Mouse (Mus musculus) CH12.LX (cell line): ENCODE measurements around the gene Wfdc6a. TPM values are rescaled to one million over a fixed set of nuclear protein-coding genes. Genes with fewer than 3 reads are reported as not detected.

ENCODE experiments used
- DNase-seq: peaks from one replicate; pipeline ENCODE4 v3.0.0-alpha.2; 2013; ENCODE audit errors: extremely low read depth
- H3K27ac ChIP-seq: 2 replicates; pipeline ENCODE4 v1.5.1; 2012; ENCODE audit warnings: low read depth, mild to moderate bottlenecking, control low read depth, moderate library complexity; ENCODE audit not compliant: insufficient read depth
- H3K27me3 ChIP-seq: replicated peaks from 2 replicates; pipeline ENCODE3; 2012; ENCODE audit warnings: inconsistent platforms
- H3K36me3 ChIP-seq, 2 experiments: replicated peaks in 1 of 2; 2 replicates each; pipeline versions ENCODE3 to v1.6.1; 2012; ENCODE audit warnings: inconsistent platforms in 1 of 2, low read length in 1 of 2, mild to moderate bottlenecking in 1 of 2, mixed read lengths in 1 of 2, moderate library complexity in 1 of 2; ENCODE audit not compliant: control insufficient read depth in 1 of 2, insufficient read depth in 1 of 2
- H3K4me1 ChIP-seq, 2 experiments: 2 replicates each; pipeline ENCODE4 v1.6.1; 2012; ENCODE audit warnings: inconsistent platforms in 1 of 2, moderate library complexity in 1 of 2; ENCODE audit not compliant: insufficient read depth in 2 of 2, control insufficient read depth in 1 of 2
- H3K4me2 ChIP-seq: 2 replicates; pipeline ENCODE4 v1.6.1; 2012; ENCODE audit warnings: low read depth, mild to moderate bottlenecking, control low read depth; ENCODE audit not compliant: poor library complexity, insufficient read depth, severe bottlenecking
- H3K4me3 ChIP-seq, 3 experiments: fragments of 150-350 bp in 1 of 3; sonication (generic) in 1 of 3; replicated peaks in 1 of 3; 2 replicates each; pipeline versions ENCODE3 to v1.5.1; 2011 to 2012; ENCODE audit warnings: low read depth in 2 of 3, low read length in 2 of 3, mild to moderate bottlenecking in 2 of 3, moderate library complexity in 2 of 3, control low read depth in 1 of 3, improper control_type of control experiment in 1 of 3, inconsistent platforms in 1 of 3, mixed read lengths in 1 of 3; ENCODE audit not compliant: poor library complexity in 1 of 3
- H3K79me2 ChIP-seq: replicated peaks from 2 replicates; pipeline ENCODE4 v1.6.1; 2012; ENCODE audit warnings: mild to moderate bottlenecking, moderate library complexity; ENCODE audit not compliant: control insufficient read depth, poor library complexity, insufficient read depth, severe bottlenecking; ENCODE audit errors: extremely low read depth
- H3K9ac ChIP-seq: 2 replicates; pipeline ENCODE4 v1.6.1; 2012; ENCODE audit warnings: low read depth, mild to moderate bottlenecking, control low read depth, moderate library complexity; ENCODE audit not compliant: insufficient read depth
- H3K9me3 ChIP-seq: replicated peaks from 2 replicates; pipeline ENCODE3; 2012; ENCODE audit warnings: low read length, inconsistent platforms, mixed read lengths
- BHLHE40 ChIP-seq: IDR thresholded peaks from 2 replicates; pipeline ENCODE4 v1.6.1; 2011; ENCODE audit warnings: mild to moderate bottlenecking, low read depth, low read length, improper control_type of control experiment
- HCFC1 ChIP-seq: IDR thresholded peaks from 2 replicates; pipeline ENCODE4 v1.6.1; 2012; ENCODE audit warnings: low read depth, mild to moderate bottlenecking, inconsistent platforms, low read length, improper control_type of control experiment
- IRF4 ChIP-seq: IDR thresholded peaks from 2 replicates; pipeline ENCODE4 v1.6.1; 2014; ENCODE audit warnings: low read depth, mild to moderate bottlenecking, inconsistent platforms, low read length, improper control_type of control experiment
- JUN ChIP-seq: IDR thresholded peaks from 2 replicates; pipeline ENCODE4 v1.6.1; 2011; ENCODE audit warnings: low read depth, mild to moderate bottlenecking, low read length, improper control_type of control experiment, moderate library complexity; ENCODE audit not compliant: insufficient read depth
- JUND ChIP-seq: conservative IDR thresholded peaks from 2 replicates; pipeline ENCODE4 v1.6.1; 2011; ENCODE audit warnings: low read depth, low read length, improper control_type of control experiment
- MAFK ChIP-seq: IDR thresholded peaks from 2 replicates; pipeline ENCODE4 v1.6.1; 2011; ENCODE audit warnings: low read length, improper control_type of control experiment; ENCODE audit not compliant: insufficient replicate concordance
- MAZ ChIP-seq: IDR thresholded peaks from 2 replicates; pipeline ENCODE4 v1.6.1; 2012; ENCODE audit warnings: low read depth, mild to moderate bottlenecking, inconsistent platforms, low read length, improper control_type of control experiment, moderate library complexity
- MEF2A ChIP-seq: IDR thresholded peaks from 2 replicates; pipeline ENCODE4 v1.6.1; 2014; ENCODE audit warnings: low read depth, mild to moderate bottlenecking, inconsistent platforms, low read length, improper control_type of control experiment, borderline replicate concordance
- NELFE ChIP-seq: IDR thresholded peaks from 2 replicates; pipeline ENCODE4 v1.6.1; 2011; ENCODE audit warnings: low read depth, low read length, improper control_type of control experiment
- PAX5 ChIP-seq: IDR thresholded peaks from 2 replicates; pipeline ENCODE4 v1.6.1; 2012; ENCODE audit warnings: low read length, inconsistent platforms, mixed read lengths
- POLR2A ChIP-seq: IDR thresholded peaks from 2 replicates; pipeline ENCODE4 v1.6.1; 2011; ENCODE audit warnings: low read depth, mild to moderate bottlenecking, improper control_type of control experiment, low read length
- RAD21 ChIP-seq: IDR thresholded peaks from 2 replicates; pipeline ENCODE4 v1.6.1; 2011; ENCODE audit warnings: low read depth, mild to moderate bottlenecking, low read length, improper control_type of control experiment, moderate library complexity
- TBP ChIP-seq: conservative IDR thresholded peaks from 2 replicates; pipeline ENCODE4 v1.6.1; 2011; ENCODE audit warnings: low read depth, low read length, improper control_type of control experiment
- ZKSCAN1 ChIP-seq: IDR thresholded peaks from 2 replicates; pipeline ENCODE4 v1.6.1; 2012; ENCODE audit warnings: low read depth, inconsistent platforms, low read length, improper control_type of control experiment, borderline replicate concordance
- ZMIZ1 ChIP-seq: IDR thresholded peaks from 2 replicates; pipeline ENCODE4 v1.6.1; 2012; ENCODE audit warnings: low read depth, mild to moderate bottlenecking, inconsistent platforms, low read length, improper control_type of control experiment
- dilution Hi-C: fragments of 300-500 bp; cut with MboI; formaldehyde crosslinking; loops from 2 replicates; pipeline ENCODE4 v1.14.3; 2020; ENCODE audit warnings: low sequenced_read_pairs; ENCODE audit not compliant: extremely low pct_unique_long_range_greater_than_20kb, extremely low pct_ligation_motif_present
- in situ Hi-C: fragments of 300-500 bp; cut with MboI; formaldehyde crosslinking; loops from 3 replicates; pipeline ENCODE4 v1.14.3; 2019; ENCODE audit warnings: low sequenced_read_pairs, low pct_ligation_motif_present, low pct_unique_long_range_greater_than_20kb, mixed read lengths
- polyA plus RNA-seq: library from polyadenylated mRNA; unstranded; fragments of >175 nt; gene quantifications from 2 replicates; pipeline ENCODE4 v1.2.1, GENCODE M21; 2012; ENCODE audit warnings: low read depth; ENCODE audit not compliant: insufficient read length
- total RNA-seq, 2 experiments: library from RNA; depleted of rRNA; stranded (reverse); fragments of 300-350 nt in 1 of 2; fragments of >200 nt in 1 of 2; gene quantifications; 2 replicates each; pipeline ENCODE4 v1.2.3; 2012 to 2014

Wfdc6a gene
- total and polyA plus RNA-seq, 3 experiments = not detected

DNA sequence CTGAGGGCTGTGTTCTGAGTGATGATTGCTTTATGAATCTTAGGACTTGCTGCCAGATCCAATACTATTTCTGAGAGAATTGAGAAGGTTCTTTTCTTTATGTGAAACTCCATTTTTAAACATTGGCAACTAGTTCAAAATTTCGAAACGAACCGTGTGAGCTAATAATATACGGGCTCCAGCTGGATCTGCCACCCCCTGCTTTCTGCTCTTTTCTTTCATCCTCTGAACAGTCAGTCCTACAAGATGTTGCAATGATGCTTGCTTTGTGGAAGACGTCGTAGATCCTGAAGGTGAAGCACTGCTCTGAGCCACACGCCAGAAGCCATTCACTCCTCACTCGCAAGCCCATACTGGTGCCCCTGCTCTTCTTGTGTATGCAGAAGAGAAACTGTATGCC, 26.8 kb downstream of the Wfdc6a start:
- peaks cover 93% of the 10 kb centered on the region for H3K27me3 ChIP-seq
- no peak overlapping the region for H3K4me2 ChIP-seq
- no peak overlapping the region for H3K4me3 ChIP-seq
- H3K9ac ChIP-seq = no peak overlapping the region
- no peaks in the 10 kb centered on the region for H3K9me3 ChIP-seq
- DNase-seq = no peak
- H3K36me3 ChIP-seq = no peaks in the 10 kb centered on the region
- H3K79me2 ChIP-seq = no peaks in the 10 kb centered on the region
- TF ChIP-seq POLR2A (no peak), MEF2A (no peak), TBP (no peak)
- no peak overlapping the region for H3K27ac ChIP-seq
- H3K4me1 ChIP-seq = no peaks in the 10 kb centered on the region
- dilution Hi-C loops (no loop called here), in situ Hi-C loops (no loop called here)

DNA sequence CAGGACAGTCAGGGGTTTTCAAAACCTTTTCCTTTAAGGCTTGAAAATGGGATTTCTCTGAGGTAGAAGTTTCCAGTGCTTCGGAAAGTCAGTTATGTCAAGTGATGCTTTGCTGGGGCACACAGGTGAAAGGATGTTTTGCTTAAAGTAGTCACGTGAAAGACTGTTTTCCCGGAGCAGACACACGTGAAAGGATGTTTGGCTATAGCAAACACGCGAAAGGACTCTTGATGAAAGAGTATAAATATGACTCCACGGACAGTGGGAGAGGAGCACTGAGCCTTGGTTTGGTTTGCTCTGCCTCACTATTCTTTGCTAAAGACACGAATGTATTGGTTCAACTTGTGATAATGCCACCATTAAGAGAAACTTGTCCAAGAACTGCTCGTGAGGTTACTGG, 33.7 kb downstream of the Wfdc6a start:
- no peak for TF ChIP-seq ZMIZ1
- H3K27me3 ChIP-seq = peaks cover 94% of the 10 kb centered on the region
- no peaks in the 10 kb centered on the region for H3K9me3 ChIP-seq
- no peak overlapping the region for H3K4me2 ChIP-seq
- dilution Hi-C loops = no loop called here
- no peak overlapping the region for H3K9ac ChIP-seq
- H3K36me3 ChIP-seq = no peaks in the 10 kb centered on the region
- no peaks in the 10 kb centered on the region for H3K4me1 ChIP-seq
- no peaks in the 10 kb centered on the region for H3K79me2 ChIP-seq
- in situ Hi-C loops = no loop called here
- no peak overlapping the region for H3K27ac ChIP-seq
- H3K4me3 ChIP-seq = no peak overlapping the region
- DNase-seq = no peak

DNA sequence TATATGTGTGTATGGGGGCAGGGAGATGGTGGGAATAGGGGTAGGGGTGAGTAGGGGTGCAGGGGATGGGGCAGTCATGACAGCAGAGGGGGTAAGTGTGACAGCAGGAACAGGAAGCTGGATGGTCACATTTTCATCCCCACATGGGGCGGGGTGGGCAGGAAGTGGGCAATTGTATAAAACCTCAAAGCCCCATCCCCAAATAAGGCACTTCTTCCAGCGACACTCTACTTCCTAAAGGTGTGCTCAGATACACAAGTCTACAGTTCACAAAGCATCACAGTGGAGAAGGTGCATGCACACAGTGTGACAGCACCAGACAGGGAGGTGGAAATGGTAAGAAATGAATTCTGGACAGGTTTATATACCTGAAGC, 34.4 kb downstream of the Wfdc6a start:
- in situ Hi-C loops (no loop called here), dilution Hi-C loops (no loop called here)
- H3K9me3 ChIP-seq = no peaks in the 10 kb centered on the region
- H3K36me3 ChIP-seq = no peaks in the 10 kb centered on the region
- H3K4me3 ChIP-seq = no peak overlapping the region
- TF ChIP-seq MAFK = no peak
- TF ChIP-seq RAD21 = no peak
- TF ChIP-seq IRF4 = no peak
- TF ChIP-seq JUN = no peak
- TF ChIP-seq ZKSCAN1 = no peak
- no peak for TF ChIP-seq BHLHE40
- TF ChIP-seq JUND = no peak
- TF ChIP-seq PAX5 = no peak
- no peak for TF ChIP-seq NELFE
- no peak for TF ChIP-seq TBP
- TF ChIP-seq ZMIZ1 = no peak
- no peak for TF ChIP-seq HCFC1
- no peak for TF ChIP-seq MAZ
- H3K79me2 ChIP-seq = no peaks in the 10 kb centered on the region
- H3K4me2 ChIP-seq = no peak overlapping the region
- H3K9ac ChIP-seq = no peak overlapping the region
- H3K27ac ChIP-seq = no peak overlapping the region
- no peaks in the 10 kb centered on the region for H3K4me1 ChIP-seq
- H3K27me3 ChIP-seq = peaks cover 93% of the 10 kb centered on the region
- no peak for DNase-seq
